Mouse (Mus musculus) yolk sac, embryonic 10.5 days (tissue): Measurements from ENCODE around the gene Gm11554.
"Not testable (repeated sequence)": the region's sequence is repeated elsewhere in the genome, so short reads cannot be mapped to it uniquely, and the experiment has no call there.

Experiments used
- DNase-seq: peaks from one replicate; pipeline ENCODE4 v3.0.0-alpha.2; 2017; ENCODE audit warnings: low spot score

Gene Gm11554

GRCm38 (mm10) chr11:99804346-99804745 is at the start of gene Gm11554:
Gene Gm11554 (minus strand): TSS chr11:99804446.
- not testable (repeated sequence) for DNase-seq

GRCm38 (mm10) chr11:99851508-99851907 is 47.3 kb upstream of the Gm11554 start, which contains the start of gene Krtap4-16:
Gene Krtap4-16 (minus strand): TSS chr11:99851608.
- DNase-seq: no peak

GRCm38 (mm10) chr11:99846746-99847145 is 42.5 kb upstream of the Gm11554 start:
- no peak for DNase-seq

GRCm38 (mm10) chr11:99842185-99842584 is 37.9 kb upstream of the Gm11554 start:
- no peak for DNase-seq

- DNase-seq: no peak
These were observed 33.7 kb upstream of the Gm11554 start, which contains the start of gene 2300003K06Rik for GRCm38 (mm10) chr11:99837966-99838365. Gene 2300003K06Rik (minus strand): TSS chr11:99838066.

GRCm38 (mm10) chr11:99815566-99815965 is 11.3 kb upstream of the Gm11554 start, which contains the start of gene Gm11564:
Gene Gm11564 (minus strand): TSS chr11:99815666.
- DNase-seq: not testable (repeated sequence)

- not testable (repeated sequence) for DNase-seq
These were observed 5.5 kb upstream of the Gm11554 start, which contains the start of gene Krtap4-13 for GRCm38 (mm10) chr11:99809792-99810191. Gene Krtap4-13 (minus strand): TSS chr11:99809892.

GRCm38 (mm10) chr11:99798832-99799231 is 5.4 kb downstream of the Gm11554 start, which contains the start of gene Gm11569:
Gene Gm11569 (minus strand): TSS chr11:99798932.
- DNase-seq: not testable (repeated sequence)

- no peak for DNase-seq
These were observed 10.9 kb downstream of the Gm11554 start, which contains the start of gene Gm11596 for GRCm38 (mm10) chr11:99793367-99793766. Gene Gm11596 (minus strand): TSS chr11:99793467.

GRCm38 (mm10) chr11:99784900-99785299 is 19.3 kb downstream of the Gm11554 start, which contains the start of gene Krtap4-9:
Gene Krtap4-9 (plus strand): TSS chr11:99785200.
- DNase-seq: not testable (repeated sequence)

GRCm38 (mm10) chr11:99780604-99781003 is 23.6 kb downstream of the Gm11554 start, which contains the start of gene Krtap4-8:
Gene Krtap4-8 (minus strand): TSS chr11:99780704.
- DNase-seq: no peak

- peak; percentile 48 for DNase-seq
These were observed 25.8 kb downstream of the Gm11554 start for GRCm38 (mm10) chr11:99778401-99778800.

GRCm38 (mm10) chr11:99772813-99773212 is 31.4 kb downstream of the Gm11554 start, which contains the start of gene Gm11595:
Gene Gm11595 (minus strand): TSS chr11:99772913.
- not testable (repeated sequence) for DNase-seq

- DNase-seq: no peak
These were observed 35.8 kb downstream of the Gm11554 start for GRCm38 (mm10) chr11:99768410-99768809.

GRCm38 (mm10) chr11:99758877-99759276 is 45.4 kb downstream of the Gm11554 start:
- DNase-seq: no peak
